Mouse (Mus musculus): ENCODE measurements around the gene Vps25.

DNA sequence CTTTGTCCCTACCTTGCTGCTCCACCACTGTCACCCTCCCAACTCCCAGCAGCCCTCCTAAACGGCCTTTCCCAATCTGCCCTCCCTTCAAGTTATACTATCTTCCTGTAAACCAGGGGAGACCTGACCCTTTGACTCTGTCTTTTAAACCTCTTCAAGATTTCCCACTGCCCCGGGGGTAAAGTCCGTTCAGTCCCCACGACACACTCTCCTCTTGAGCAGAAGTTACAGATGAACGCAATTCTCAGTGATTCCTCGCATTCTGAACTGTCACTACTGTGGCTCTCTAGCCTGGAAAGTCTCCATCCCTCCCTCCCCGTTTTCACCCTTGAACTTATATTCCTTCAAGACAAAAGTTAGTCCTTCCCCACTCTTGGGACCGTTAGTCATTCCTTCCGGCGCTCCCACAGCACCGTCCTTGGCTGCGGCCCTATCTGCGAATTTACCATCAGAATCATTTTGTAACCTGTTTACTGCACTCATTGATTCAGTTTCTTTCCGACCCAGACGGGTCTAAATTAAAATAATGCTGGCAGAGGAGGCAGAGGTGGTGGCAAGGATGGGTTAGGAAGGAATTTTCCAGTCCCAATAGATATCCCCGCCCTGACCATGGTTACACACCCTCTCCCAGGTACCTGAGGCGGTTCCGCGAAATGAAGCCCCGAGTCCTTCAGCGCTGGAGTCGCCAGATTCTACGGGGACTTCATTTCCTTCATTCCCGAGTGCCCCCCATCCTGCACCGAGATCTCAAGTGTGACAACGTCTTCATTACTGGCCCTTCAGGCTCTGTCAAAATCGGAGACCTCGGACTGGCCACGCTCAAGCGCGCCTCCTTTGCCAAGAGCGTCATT lies 9.9 kb downstream of the Vps25 start:
- no peak for TF ChIP-seq POLR2AphosphoS2 (IDR thresholded peaks at IDR 0.05; ENCODE audit: low read length)
- TF ChIP-seq ETS1 (IDR thresholded peaks at IDR 0.05; ENCODE audit: low read depth, low read length): no peak
- no peak for TF ChIP-seq E2F4 (IDR thresholded peaks at IDR 0.05; ENCODE audit: borderline replicate concordance, low read depth, low read length)
- no peak for TF ChIP-seq NELFE (IDR thresholded peaks at IDR 0.05; ENCODE audit: low read depth, low read length)
- TF ChIP-seq POLR2A (IDR thresholded peaks at IDR 0.05; ENCODE audit: control insufficient read depth in 1 of 2, insufficient read depth in 1 of 2, low read depth in 1 of 2, low read length in 2 of 2, poor library complexity in 1 of 2): no peak
- TF ChIP-seq HCFC1 (IDR thresholded peaks at IDR 0.05; ENCODE audit: low read depth, low read length): no peak
- no peak for TF ChIP-seq CTCF (IDR thresholded peaks at IDR 0.05 in 2 of 3, conservative IDR thresholded peaks at IDR 0.05 in 1 of 3; ENCODE audit: control insufficient read depth in 1 of 3, insufficient read depth in 1 of 3, low read depth in 2 of 3, low read length in 3 of 3, poor library complexity in 1 of 3, severe bottlenecking in 1 of 3)
- no peak for TF ChIP-seq RAD21 (IDR thresholded peaks at IDR 0.05; ENCODE audit: low read depth, low read length)
- no peak for TF ChIP-seq USF1 (IDR thresholded peaks at IDR 0.05; ENCODE audit: low read depth, low read length)

All from MEL (cell line).